Mouse (Mus musculus) myocyte (in vitro differentiated cells): ENCODE results near the gene Gm16181.

Experiments used
- CEBPB ChIP-seq: IDR thresholded peaks from 2 replicates; pipeline ENCODE4 v1.6.1; 2011; ENCODE audit warnings: mild to moderate bottlenecking, moderate library complexity; ENCODE audit not compliant: poor library complexity, insufficient read depth, severe bottlenecking
- E2F4 ChIP-seq: IDR thresholded peaks from one replicate; pipeline ENCODE4 v1.6.1; 2011; ENCODE audit warnings: mild to moderate bottlenecking, control low read depth, moderate library complexity; ENCODE audit not compliant: insufficient read depth
- MYOD1 ChIP-seq, 3 experiments: IDR thresholded peaks; one replicate each; pipeline ENCODE4 v1.6.1; 2011; ENCODE audit warnings: control low read depth in 2 of 3, low read depth in 2 of 3, mild to moderate bottlenecking in 2 of 3, moderate library complexity in 1 of 3; ENCODE audit not compliant: insufficient read length in 2 of 3, control insufficient read depth in 1 of 3
- MYOG ChIP-seq, 3 experiments: IDR thresholded peaks; one replicate each; pipeline ENCODE4 v1.6.1; 2011; ENCODE audit warnings: control low read depth in 2 of 3, low read depth in 2 of 3, mild to moderate bottlenecking in 2 of 3; ENCODE audit not compliant: insufficient read length in 2 of 3, control insufficient read depth in 1 of 3, insufficient read depth in 1 of 3
- POLR2A ChIP-seq: IDR thresholded peaks from one replicate; pipeline ENCODE4 v1.6.1; 2011; ENCODE audit warnings: low read depth, mild to moderate bottlenecking, control low read depth, moderate library complexity; ENCODE audit not compliant: insufficient read length
- POLR2AphosphoS2 ChIP-seq: IDR thresholded peaks from one replicate; pipeline ENCODE4 v1.6.1; 2011; ENCODE audit warnings: low read depth, control low read depth; ENCODE audit not compliant: insufficient read length
- SRF ChIP-seq: IDR thresholded peaks from one replicate; pipeline ENCODE4 v1.6.1; 2011; ENCODE audit warnings: low read depth; ENCODE audit not compliant: control insufficient read depth, insufficient read length
- TCF12 ChIP-seq: IDR thresholded peaks from one replicate; pipeline ENCODE4 v1.6.1; 2011; ENCODE audit warnings: mild to moderate bottlenecking, control low read depth; ENCODE audit not compliant: poor library complexity, insufficient read depth, severe bottlenecking
- USF1 ChIP-seq: IDR thresholded peaks from one replicate; pipeline ENCODE4 v1.6.1; 2011; ENCODE audit warnings: low read depth, mild to moderate bottlenecking, control low read depth, moderate library complexity

DNA sequence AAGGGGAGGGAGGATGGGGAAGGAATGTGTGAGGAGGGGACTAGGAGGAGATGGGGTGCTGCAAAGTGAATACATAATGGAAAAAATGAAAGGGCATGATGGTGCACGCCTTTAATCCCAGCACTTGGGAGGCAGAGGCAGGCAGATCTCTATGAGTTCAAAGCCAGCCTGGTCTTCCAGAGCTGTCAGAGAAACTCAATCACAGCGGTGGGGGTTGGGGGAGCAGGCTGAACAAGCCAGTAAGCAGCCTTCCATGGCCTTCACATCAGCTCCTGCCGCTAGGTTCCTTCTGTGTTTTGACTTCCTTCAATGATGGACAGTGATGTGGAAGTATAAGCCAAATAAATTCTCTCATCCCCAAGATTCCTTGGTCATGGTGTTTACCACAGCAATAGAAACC is 34.7 kb downstream of the Gm16181 start:
- no peak for TF ChIP-seq SRF
- no peak for TF ChIP-seq TCF12
- peak; percentile 25 for TF ChIP-seq POLR2AphosphoS2
- TF ChIP-seq MYOG (IDR thresholded peaks at IDR 0.05; ENCODE audit: control insufficient read depth in 1 of 3, insufficient read depth in 1 of 3, insufficient read length in 2 of 3, low read depth in 2 of 3), result no peak
- no peak for TF ChIP-seq CEBPB
- no peak for TF ChIP-seq POLR2A
- no peak for TF ChIP-seq USF1
- no peak for TF ChIP-seq E2F4
- TF ChIP-seq MYOD1 (IDR thresholded peaks at IDR 0.05; ENCODE audit: control insufficient read depth in 1 of 3, insufficient read length in 2 of 3, low read depth in 2 of 3), result no peak
